Mouse (Mus musculus) midbrain, embryonic 11.5 days (tissue): Measurements from ENCODE around the gene Krtap5-4. TPM values are rescaled to one million over a fixed set of nuclear protein-coding genes. Genes with fewer than 3 reads are reported as not detected.
A peak's percentile ranks its signal among the peaks of the same experiment; 100 is the strongest.
"Not testable (repeated sequence)": the region's sequence is repeated elsewhere in the genome, so short reads cannot be mapped to it uniquely, and the experiment has no call there.

Source experiments
- ATAC-seq: fragments of 200-750 bp; cut with Nextera tagmentation; 2 replicates; pipeline ENCODE4 v1.8.0; 2017; ENCODE audit warnings: moderate TSS enrichment, moderate library complexity; ENCODE audit not compliant: low FRiP score
- DNase-seq: peaks from one replicate; pipeline ENCODE4 v3.0.0; 2015; ENCODE audit warnings: low spot score; ENCODE audit errors: missing footprints
- H3K27ac ChIP-seq: fragments of 300-500 bp; sonication (generic); 2 replicates; pipeline ENCODE4 v1.5.1; 2014; ENCODE audit warnings: low read depth, low read length
- H3K27me3 ChIP-seq: fragments of 300-500 bp; sonication (generic); 2 replicates; pipeline ENCODE4 v1.6.1; 2014; ENCODE audit warnings: mild to moderate bottlenecking, low read length, moderate library complexity, mixed read lengths; ENCODE audit not compliant: control insufficient read depth, insufficient read depth
- H3K36me3 ChIP-seq: fragments of 300-500 bp; sonication (generic); 2 replicates; pipeline ENCODE4 v1.6.1; 2014; ENCODE audit warnings: mild to moderate bottlenecking, low read length, moderate library complexity, mixed read lengths; ENCODE audit not compliant: control insufficient read depth, insufficient read depth
- H3K4me1 ChIP-seq: fragments of 300-500 bp; sonication (generic); 2 replicates; pipeline ENCODE4 v1.6.1; 2014; ENCODE audit warnings: low read length; ENCODE audit not compliant: control insufficient read depth, insufficient read depth
- H3K4me2 ChIP-seq: fragments of 300-500 bp; sonication (generic); 2 replicates; pipeline ENCODE4 v1.6.1; 2014; ENCODE audit warnings: mild to moderate bottlenecking, moderate library complexity
- H3K4me3 ChIP-seq: fragments of 300-500 bp; sonication (generic); 2 replicates; pipeline ENCODE4 v1.5.1; 2014; ENCODE audit warnings: low read depth, low read length
- H3K9ac ChIP-seq: fragments of 300-500 bp; sonication (generic); 2 replicates; pipeline ENCODE4 v1.6.1; 2014; ENCODE audit warnings: low read length
- H3K9me3 ChIP-seq: fragments of 300-500 bp; sonication (generic); 2 replicates; pipeline ENCODE4 v1.6.1; 2016; ENCODE audit warnings: low read length; ENCODE audit not compliant: control insufficient read depth
- WGBS: fragments of 180-500 bp; shearing (Covaris S2); extraction: QIAGEN DNeasy Blood & Tissue Kit; methylation state at CpG from one replicate; pipeline ENCODE4 v1.1.7; 2014; 5-methylcytosine and 5-hydroxymethylcytosine counted together
- polyA plus RNA-seq: library from polyadenylated mRNA; unstranded; fragments of >200 nt; fragmentation: Nextera tagmentation; extraction: Ambion mirVana; gene quantifications from 2 replicates; pipeline ENCODE4 v1.2.1, GENCODE M21; 2014

Gene Krtap5-4
- polyA plus RNA-seq, 1 experiment from 2014 or later: not detected

DNA sequence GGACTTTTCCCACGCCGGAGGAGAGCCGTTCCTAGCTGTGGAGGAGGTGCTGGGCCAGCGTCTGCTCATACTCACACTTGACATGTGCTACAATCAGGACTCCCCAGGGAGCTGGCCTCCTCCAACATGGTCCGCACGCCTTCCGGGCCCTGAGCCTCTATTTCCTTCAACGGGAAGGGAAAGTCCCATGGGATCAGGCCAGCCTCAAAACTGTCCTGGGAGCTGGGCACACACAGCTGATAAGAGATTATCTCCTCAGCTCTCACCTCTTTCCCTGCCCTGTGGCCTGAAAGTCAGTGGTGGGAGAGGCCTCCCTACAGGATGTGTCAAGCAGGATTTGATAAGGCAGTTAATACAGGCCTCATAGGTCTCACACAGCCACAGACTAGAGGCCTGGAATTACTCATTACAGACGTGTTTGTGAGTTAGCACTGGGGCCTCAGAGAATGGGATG, 26.9 kb downstream of the Krtap5-4 start:
- Histone ChIP-seq H3K4me1 (no peaks in the 10 kb centered on the region), H3K36me3 (no peaks in the 10 kb centered on the region), H3K27ac (no peak overlapping the region), H3K4me2 (no peak overlapping the region), H3K9me3 (no peaks in the 10 kb centered on the region), H3K27me3 (no peaks in the 10 kb centered on the region), H3K9ac (no peak overlapping the region), H3K4me3 (no peak overlapping the region)
- DNase-seq (peak; percentile 73), ATAC-seq (no peak)
- WGBS: 84% methylated on average over 9 of the region's 9 CpGs

- WGBS: 89% methylated on average over 4 of the region's 4 CpGs
- Histone ChIP-seq H3K4me1 (no peaks in the 10 kb centered on the region), H3K9me3 (no peaks in the 10 kb centered on the region), H3K36me3 (no peaks in the 10 kb centered on the region), H3K4me2 (no peak overlapping the region), H3K27me3 (no peaks in the 10 kb centered on the region), H3K27ac (no peak overlapping the region), H3K9ac (no peak overlapping the region), H3K4me3 (no peak overlapping the region)
- ATAC-seq (no peak), DNase-seq (peak; percentile 39)
Measured at GRCm38 (mm10) chr7:142331281-142331680, 27.9 kb downstream of the Krtap5-4 start.

GRCm38 (mm10) chr7:142332741-142333140, 29.4 kb downstream of the Krtap5-4 start:
- H3K36me3 ChIP-seq, ATAC-seq, H3K9ac ChIP-seq, H3K27ac ChIP-seq, DNase-seq, H3K4me1 ChIP-seq, H3K4me3 ChIP-seq, H3K4me2 ChIP-seq, H3K27me3 ChIP-seq, H3K9me3 ChIP-seq: not testable (repeated sequence)
- WGBS: 82% methylated on average over 2 of the region's 9 CpGs

DNA sequence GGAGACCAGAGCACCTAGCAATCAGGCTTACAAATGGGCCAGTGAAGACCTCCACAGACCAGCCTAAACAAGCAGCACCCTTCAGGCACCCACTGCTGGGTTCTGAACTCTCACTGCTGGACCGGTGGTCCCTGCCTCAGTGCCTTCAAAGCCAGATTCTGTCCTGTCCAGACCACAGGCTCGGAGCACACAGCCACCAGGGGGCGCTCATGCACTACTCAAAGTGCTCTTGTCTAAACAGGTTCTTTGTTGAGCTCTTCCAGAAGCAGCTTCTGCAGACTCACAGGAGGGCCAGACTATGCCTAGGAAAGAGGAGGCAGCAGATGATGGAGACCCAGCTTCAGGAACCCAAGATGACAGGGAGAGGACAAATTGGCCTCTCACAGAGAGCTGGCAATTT, 30.9 kb downstream of the Krtap5-4 start:
- Histone ChIP-seq H3K4me3 (no peak overlapping the region), H3K4me1 (no peaks in the 10 kb centered on the region), H3K9me3 (no peaks in the 10 kb centered on the region), H3K27me3 (no peaks in the 10 kb centered on the region), H3K27ac (no peak overlapping the region), H3K9ac (no peak overlapping the region), H3K36me3 (no peaks in the 10 kb centered on the region), H3K4me2 (no peak overlapping the region)
- peak; percentile 76 for ATAC-seq
- WGBS: 6% methylated on average over 3 of the region's 3 CpGs
- DNase-seq: peak; percentile 100

GRCm38 (mm10) chr7:142335151-142335550, 31.8 kb downstream of the Krtap5-4 start:
- no peak overlapping the region for H3K4me2 ChIP-seq
- H3K4me1 ChIP-seq: no peaks in the 10 kb centered on the region
- H3K9ac ChIP-seq: no peak overlapping the region
- WGBS: 80% methylated on average over 8 of the region's 8 CpGs
- H3K27ac ChIP-seq: no peak overlapping the region
- H3K36me3 ChIP-seq: no peaks in the 10 kb centered on the region
- ATAC-seq (no peak), DNase-seq (peak; percentile 53)
- H3K27me3 ChIP-seq: no peaks in the 10 kb centered on the region
- H3K9me3 ChIP-seq: no peaks in the 10 kb centered on the region
- no peak overlapping the region for H3K4me3 ChIP-seq

- Histone ChIP-seq H3K4me2 (no peak overlapping the region), H3K4me3 (no peak overlapping the region), H3K9me3 (no peaks in the 10 kb centered on the region), H3K27ac (no peak overlapping the region), H3K4me1 (no peaks in the 10 kb centered on the region), H3K9ac (no peak overlapping the region), H3K27me3 (no peaks in the 10 kb centered on the region), H3K36me3 (no peaks in the 10 kb centered on the region)
- ATAC-seq (no peak), DNase-seq (peak; percentile 78)
- WGBS: 63% methylated on average over 10 of the region's 10 CpGs
Measured at GRCm38 (mm10) chr7:142340269-142340970, 37.1 kb downstream of the Krtap5-4 start.

GRCm38 (mm10) chr7:142341564-142342246, 38.4 kb downstream of the Krtap5-4 start:
- DNase-seq: peak; percentile 35
- 86% methylated on average over 10 of the region's 10 CpGs for WGBS
- no peaks in the 10 kb centered on the region for H3K36me3 ChIP-seq

GRCm38 (mm10) chr7:142342247-142342640, 38.9 kb downstream of the Krtap5-4 start:
- ATAC-seq: no peak
- 83% methylated on average over 3 of the region's 3 CpGs for WGBS

More at GRCm38 (mm10) chr7:142341564-142342246, 38.4 kb downstream of the Krtap5-4 start:
- ATAC-seq: no peak
- no peak overlapping the region for H3K4me2 ChIP-seq
- H3K4me3 ChIP-seq: no peak overlapping the region
- no peak overlapping the region for H3K27ac ChIP-seq
- no peaks in the 10 kb centered on the region for H3K9me3 ChIP-seq
- no peak overlapping the region for H3K9ac ChIP-seq
- H3K4me1 ChIP-seq: no peaks in the 10 kb centered on the region
- H3K27me3 ChIP-seq: no peaks in the 10 kb centered on the region

GRCm38 (mm10) chr7:142347542-142347941, 44.2 kb downstream of the Krtap5-4 start:
- no peak for DNase-seq
- Histone ChIP-seq H3K27me3 (no peaks in the 10 kb centered on the region), H3K36me3 (no peaks in the 10 kb centered on the region), H3K9ac (no peak overlapping the region), H3K27ac (no peak overlapping the region), H3K4me1 (0 out of 2 replicates have a peak, but pooled peaks cover 4% of the 10 kb centered on the region), H3K4me2 (no peak overlapping the region), H3K4me3 (no peak overlapping the region), H3K9me3 (no peaks in the 10 kb centered on the region)
- no peak for ATAC-seq
- WGBS: 83% methylated on average over 4 of the region's 4 CpGs

More at GRCm38 (mm10) chr7:142342247-142342640, 38.9 kb downstream of the Krtap5-4 start:
- H3K36me3 ChIP-seq: no peaks in the 10 kb centered on the region
- no peak overlapping the region for H3K9ac ChIP-seq
- no peak overlapping the region for H3K4me2 ChIP-seq
- H3K27ac ChIP-seq: no peak overlapping the region
- H3K9me3 ChIP-seq: no peaks in the 10 kb centered on the region
- no peak for DNase-seq
- H3K4me3 ChIP-seq: no peak overlapping the region
- H3K4me1 ChIP-seq: no peaks in the 10 kb centered on the region
- no peaks in the 10 kb centered on the region for H3K27me3 ChIP-seq
